Mouse (Mus musculus) ES-CJ7 (cell line): ENCODE data around the gene Cidec.

Experiments
- DNase-seq: peaks from one replicate; pipeline ENCODE4 v3.0.0; 2011; ENCODE audit warnings: low read depth, low spot score

The Cidec gene

GRCm38 (mm10) chr6:113406683-113407082, 28.9 kb downstream of the Cidec start:
- peak; percentile 80 for DNase-seq

GRCm38 (mm10) chr6:113405483-113405882, 30.1 kb downstream of the Cidec start:
- DNase-seq, result no peak

DNA sequence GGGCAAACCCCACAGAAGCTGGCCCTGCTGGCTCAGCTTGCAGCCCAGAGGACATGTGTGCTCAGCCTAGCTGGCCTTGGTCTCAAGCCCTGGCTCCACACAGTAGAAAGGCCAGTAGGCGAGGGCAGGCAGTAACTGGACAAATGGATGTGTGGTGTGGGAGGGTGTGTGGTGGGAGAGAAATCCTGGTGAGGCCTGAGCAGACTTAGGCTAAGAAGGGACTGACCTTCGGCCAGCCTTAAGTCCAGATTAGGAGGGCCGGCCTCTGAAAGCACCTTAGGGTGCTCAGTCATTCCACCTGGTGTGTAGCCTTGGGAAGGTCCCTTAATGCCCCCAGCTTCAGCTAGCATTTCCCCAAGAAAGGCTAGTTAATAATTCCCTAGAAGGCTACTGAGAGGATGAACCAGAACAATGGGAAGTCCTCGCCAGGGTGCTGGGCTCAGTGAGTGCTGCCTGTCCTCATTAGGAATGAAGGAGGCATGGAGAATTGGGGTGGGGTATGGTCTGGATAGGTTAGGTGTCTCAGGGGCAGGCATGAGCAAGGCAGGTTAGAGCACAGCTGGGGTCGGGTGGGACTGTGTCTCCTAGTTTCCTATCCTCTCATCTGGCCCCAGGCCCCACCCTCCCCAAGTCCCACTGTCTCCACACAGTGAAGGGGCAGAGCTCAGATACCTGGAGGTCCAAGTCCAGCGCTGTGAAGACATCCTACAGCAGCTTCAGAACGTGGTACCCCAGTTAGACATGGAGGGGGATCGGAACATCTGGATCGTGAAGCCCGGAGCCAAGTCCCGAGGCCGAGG, 30.7 kb downstream of the Cidec start:
- no peak for DNase-seq

GRCm38 (mm10) chr6:113402094-113402493, 33.5 kb downstream of the Cidec start:
- DNase-seq, result no peak

GRCm38 (mm10) chr6:113396270-113397030, 39.1 kb downstream of the Cidec start:
- DNase-seq, result peak; percentile 96

GRCm38 (mm10) chr6:113395501-113395900, 40.1 kb downstream of the Cidec start:
- peak; percentile 76 for DNase-seq

GRCm38 (mm10) chr6:113394811-113395210, 40.7 kb downstream of the Cidec start:
- no peak for DNase-seq

DNA sequence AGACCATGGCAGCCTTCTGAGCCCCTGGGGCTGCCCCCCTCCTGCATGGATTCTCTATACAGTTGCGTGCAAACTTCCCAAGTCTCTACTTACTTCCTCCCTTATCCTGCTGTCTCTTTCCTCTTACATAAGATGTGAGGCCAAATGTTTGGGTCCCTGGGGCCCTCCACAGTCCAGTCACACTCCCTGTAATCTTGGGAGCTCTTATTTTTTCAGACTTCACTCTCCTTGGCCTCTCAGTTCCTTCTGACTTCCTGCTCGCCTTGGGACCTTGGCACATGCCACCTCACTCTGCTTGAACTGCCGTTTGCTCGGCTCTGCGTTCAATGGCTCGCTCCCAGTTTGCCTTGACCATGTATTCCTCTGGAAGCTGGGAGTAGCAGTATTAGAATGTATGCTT, 41.6 kb downstream of the Cidec start:
- no peak for DNase-seq

GRCm38 (mm10) chr6:113392387-113393071, 43.0 kb downstream of the Cidec start:
- peak; percentile 69 for DNase-seq

DNA sequence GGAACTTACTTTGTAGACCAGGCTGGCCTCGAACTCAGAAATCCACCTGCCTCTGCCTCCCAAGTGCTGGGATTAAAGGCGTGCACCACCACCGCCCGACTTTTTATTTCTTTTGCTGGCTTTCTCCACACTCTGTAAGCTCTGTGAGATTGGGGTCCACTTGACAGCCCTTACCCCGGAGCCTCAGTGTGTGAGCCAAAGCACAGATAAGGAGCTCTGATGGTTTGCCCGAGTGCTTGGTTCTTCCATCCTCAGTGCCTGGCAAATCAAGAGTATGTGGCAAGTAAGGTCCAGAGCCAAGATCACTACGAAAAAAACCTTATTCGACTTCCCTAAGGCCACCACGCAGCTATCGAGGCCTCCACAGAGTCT, 43.6 kb downstream of the Cidec start:
- DNase-seq, result no peak

DNA sequence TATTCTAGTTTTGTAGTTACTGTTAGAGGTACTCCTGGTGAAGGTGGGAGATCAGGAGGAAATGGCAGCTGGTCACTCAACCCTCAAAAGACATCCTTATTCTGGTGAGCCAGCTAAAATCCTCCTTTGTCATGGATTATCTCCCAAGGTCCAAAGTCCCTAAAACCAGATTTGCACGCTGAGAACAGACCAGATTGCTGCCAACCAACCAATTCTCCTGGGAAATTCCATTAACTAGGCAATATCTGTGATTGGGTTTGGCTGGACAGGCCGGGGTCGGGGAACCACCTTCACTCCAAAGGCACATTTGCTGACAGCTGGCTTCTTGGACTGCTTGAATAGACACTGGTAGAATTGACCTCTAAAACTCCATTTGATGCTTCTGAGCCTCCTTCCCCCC, 44.8 kb downstream of the Cidec start:
- DNase-seq, result no peak

DNA sequence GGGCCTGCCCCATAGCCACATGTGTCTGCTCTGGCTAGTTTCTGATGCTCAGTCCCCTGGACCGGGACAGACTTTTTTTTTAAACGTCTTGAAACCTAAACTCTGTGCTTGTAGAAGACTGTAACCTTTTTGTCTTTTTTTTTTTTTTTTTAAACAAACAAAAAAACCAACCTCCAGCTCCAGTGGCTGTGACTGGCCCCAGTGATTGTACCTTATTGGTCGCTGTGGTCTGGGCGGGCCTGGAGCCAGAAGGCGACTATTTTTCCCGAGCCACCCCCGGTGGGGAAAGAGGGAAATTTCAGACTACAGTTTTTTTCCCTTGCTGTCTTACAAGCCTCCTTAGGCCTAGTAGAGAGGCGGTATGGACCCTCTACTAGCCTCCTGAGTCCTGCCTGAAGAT, 46.6 kb downstream of the Cidec start, which contains the start of gene Ttll3:
Gene Ttll3 (plus strand): TSS at position 301 of the 400 bp plus-strand sequence.
- no peak for DNase-seq

DNA sequence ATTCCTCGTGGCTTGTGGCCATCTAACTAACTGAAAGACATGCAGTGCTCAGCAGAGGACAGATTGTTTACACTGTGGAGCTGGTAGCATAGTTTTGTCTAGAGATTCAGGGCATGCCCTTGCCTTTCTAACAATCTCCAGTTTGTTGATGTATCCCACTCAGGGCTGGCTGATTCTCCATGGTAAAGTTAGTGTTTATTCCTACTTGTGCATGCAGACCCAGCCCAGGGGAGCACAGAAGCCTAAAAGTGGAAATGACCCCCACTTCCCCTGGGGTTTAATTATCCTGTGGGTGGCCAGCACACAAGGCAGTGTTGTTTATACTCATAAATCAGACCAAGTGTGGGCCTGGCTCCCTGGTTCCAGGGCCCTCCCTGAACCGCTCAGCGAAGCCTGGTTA, 49.5 kb downstream of the Cidec start:
- no peak for DNase-seq

- DNase-seq, result no peak
Observed at GRCm38 (mm10) chr6:113385160-113385714, 50.3 kb downstream of the Cidec start.

- DNase-seq, result no peak
Observed at GRCm38 (mm10) chr6:113384351-113384927, 51.1 kb downstream of the Cidec start.

GRCm38 (mm10) chr6:113380480-113380879, 55.1 kb downstream of the Cidec start:
- peak; percentile 58 for DNase-seq

GRCm38 (mm10) chr6:113379246-113379645, 56.3 kb downstream of the Cidec start:
- DNase-seq, result no peak

DNA sequence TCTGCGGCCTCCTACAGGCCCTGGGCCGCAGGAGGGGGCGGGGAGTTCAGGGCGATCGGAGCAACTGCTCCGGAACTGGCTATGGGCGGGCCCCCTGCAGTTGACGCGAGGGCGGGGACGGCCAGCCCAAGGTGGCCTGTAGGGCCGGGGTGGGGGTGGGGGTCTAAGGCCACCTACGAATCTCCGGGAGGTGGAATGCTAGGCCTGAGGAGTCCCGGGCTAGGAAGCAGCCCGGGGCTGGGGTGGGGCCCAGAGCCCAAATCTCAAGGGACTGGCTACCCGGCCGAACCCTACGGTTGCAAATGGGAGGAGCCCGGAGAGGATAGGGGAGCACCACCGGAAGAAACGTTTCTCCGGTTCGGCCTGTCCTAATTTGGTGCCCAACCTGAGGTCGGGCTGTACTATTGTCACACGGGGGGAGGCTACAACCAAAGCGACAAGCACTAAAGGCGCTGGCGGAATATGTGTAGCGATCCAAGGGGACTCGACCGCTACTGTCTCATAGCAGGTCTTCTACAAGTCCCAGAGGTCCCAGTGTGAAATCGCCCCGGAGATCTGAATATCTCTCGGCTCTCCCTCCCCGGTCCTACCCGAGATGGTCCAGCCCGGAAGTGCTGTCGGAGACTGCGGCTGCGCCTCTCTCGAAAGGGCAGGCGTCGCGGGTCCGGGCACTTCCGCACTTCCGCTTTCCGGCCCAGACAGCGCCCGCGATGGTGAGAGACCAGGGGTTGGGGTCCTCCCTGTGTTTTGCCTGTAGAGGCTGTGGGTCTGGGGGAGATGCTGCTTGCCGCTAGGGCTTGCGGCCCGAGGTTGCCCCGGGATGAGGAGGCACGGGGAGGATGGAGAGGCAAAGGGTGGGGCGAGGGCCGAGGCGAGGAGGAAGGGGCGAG, 57.8 kb downstream of the Cidec start, which contains the start of the genes Tada3 and Arpc4:
Gene Tada3 (minus strand): TSS at position 388 of the 890 bp plus-strand sequence.
Gene Arpc4 (plus strand): TSS at position 620 of the 890 bp plus-strand sequence.
- peak; percentile 98 for DNase-seq

DNA sequence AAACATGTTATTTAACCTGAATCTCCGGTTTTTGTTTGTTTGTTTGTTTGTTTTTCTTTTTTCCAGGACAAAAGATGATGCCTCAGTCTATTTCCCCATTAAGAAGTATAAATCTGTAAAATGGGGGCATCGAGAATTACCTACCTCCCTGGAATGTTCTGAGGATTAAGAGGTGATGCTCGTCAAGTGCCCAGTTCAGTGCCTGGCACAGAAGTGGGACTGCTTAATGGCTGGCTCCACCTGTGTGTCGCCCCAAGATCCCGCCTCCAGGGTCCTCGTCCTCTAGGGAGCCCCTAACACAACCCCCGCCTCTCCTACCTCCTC, 58.4 kb downstream of the Cidec start:
- no peak for DNase-seq
